Mouse (Mus musculus) spleen, postnatal 4 days (tissue): ENCODE measurements around the gene Kctd20.

ENCODE experiments used
- DNase-seq, 2 experiments: peaks; one replicate each; pipeline ENCODE4 v3.0.0; 2022; ENCODE audit warnings: low spot score in 2 of 2

Gene Kctd20

DNA sequence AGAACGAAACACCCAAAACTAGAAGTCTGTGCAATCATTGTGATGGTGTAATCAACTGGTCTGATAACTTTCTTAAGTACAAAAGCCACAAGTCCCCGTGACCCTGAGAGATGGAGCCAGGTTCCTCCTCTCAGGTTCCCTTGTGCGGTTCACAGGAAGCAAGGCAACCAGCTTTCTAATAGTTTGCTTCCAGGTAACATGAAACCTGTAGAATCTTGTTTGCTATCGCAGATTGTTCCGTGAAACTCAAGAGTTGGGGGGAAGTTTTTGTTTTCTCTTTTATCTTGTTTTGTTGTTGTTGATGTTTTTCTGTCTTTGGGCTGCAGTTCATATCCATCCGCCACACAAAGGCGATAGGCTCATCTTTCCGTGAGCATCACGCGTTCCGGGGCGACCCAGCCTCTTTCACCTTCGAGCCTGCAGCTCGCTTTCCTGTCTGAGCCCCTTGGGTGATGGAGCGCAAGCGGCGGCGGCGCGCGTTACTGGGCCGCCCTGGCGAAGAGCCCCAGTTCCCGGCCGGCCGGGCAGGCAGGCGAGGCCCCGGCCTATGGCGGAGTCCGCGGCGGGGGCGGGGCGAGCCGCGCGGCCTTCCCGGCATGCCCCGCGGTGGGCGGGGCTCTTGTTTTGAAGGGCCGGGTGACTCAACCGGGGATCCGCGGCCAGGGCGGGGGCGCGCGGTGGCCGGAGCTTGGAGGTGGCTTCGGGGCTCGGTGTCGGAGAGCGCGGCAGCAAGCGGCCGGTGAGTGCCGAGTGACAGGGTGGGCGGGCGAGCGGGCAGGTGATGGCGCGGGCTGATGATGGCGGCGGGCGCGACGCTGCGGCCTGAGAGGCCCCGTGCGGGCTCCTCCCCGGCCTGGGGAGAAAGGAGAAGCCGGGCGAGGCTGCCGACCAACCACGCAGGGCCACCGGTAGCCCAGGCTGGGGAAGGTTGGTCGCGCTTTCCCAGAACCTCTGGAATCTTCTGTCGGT is at the start of gene Kctd20:
Kctd20 (plus strand) TSS at position 120 of the 969 bp plus-strand sequence.
- peak; percentile 97 to 99 for DNase-seq

DNA sequence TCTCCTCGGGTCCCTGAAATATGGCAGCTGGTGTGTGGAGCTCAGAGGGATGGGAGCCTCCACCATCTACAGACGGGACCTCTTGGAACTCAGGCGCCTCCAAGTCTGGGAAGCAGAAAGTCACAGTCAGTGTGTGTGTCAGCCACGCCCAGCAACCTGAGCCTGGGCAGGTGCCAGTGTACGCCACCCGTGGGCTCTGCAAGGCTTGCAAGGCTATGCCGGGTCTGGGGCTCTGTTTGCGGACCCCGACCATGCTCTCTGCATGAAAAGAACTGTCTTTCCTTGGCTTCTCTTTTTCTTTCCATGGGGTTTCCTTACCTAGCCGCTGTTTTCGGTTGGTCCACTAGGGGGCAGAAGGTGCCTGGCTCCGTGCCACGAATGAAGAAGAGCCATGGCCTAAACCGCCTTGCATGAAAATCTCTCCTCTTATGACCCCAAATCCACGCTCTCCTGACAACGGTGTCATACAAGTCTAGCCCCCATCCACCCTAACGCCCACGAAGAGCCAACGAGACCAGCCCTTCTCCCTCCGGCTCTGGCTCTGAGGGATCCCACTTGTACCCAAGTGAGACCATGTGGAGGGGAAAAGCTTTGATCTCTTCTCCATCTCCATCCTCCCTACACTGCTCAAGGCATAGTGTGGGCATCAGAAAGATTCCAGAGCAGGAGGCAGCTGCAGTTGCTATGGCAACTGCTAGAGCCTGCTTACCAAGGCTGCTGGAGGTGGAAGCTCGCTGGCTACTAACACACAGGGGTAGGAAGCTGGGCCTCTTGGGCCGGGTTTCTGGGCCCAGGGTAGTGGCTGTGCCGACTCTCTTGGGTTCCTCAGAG is 47.0 kb upstream of the Kctd20 start:
- peak; percentile 69 to 91 for DNase-seq

DNA sequence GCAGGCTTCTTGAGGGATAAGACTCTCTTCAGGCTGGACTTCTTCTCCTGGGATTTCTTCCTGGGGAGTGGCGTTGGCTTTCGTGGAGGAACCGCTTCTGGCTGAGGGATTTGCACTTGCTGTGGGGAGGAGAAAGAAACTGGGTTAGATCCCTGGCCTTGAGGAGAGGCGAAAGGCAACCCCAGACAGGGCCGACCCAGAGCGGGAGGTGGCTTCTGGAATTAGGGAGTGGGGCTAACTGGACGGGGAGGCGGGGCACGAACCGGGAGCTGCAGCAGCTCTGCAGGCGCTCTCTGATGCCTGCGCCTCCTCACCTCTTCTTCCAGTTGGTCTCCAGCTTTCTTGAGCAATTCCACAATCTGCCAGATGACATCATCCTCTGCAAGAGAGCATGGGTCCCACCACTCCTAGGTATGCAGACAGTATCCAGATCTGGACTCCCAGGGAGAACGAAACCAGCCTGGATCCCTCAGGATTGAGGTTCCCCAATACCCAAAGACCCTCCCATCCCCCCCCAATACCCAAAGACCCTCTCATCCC is 46.3 kb upstream of the Kctd20 start:
- no peak for DNase-seq

DNA sequence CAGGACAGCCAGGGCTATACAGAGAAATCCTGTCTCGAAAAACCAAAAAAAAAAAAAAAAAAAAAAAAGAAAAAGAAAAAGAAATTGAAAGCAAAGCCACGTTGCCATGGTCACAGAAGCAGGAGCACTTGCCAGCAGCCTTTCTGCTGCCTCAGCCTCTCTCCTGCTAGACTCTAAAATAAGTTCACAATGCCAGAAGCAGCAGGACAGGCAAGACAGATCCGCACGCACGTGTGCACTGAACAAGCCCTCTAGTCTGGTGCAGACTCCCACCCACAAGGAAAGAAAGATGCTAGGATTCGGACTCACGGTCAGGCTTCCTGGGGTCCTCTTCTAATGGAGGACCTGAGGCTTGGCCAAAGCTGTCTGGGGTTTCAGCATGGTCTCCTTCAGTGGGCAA is 43.8 kb upstream of the Kctd20 start:
- DNase-seq, result no peak

DNA sequence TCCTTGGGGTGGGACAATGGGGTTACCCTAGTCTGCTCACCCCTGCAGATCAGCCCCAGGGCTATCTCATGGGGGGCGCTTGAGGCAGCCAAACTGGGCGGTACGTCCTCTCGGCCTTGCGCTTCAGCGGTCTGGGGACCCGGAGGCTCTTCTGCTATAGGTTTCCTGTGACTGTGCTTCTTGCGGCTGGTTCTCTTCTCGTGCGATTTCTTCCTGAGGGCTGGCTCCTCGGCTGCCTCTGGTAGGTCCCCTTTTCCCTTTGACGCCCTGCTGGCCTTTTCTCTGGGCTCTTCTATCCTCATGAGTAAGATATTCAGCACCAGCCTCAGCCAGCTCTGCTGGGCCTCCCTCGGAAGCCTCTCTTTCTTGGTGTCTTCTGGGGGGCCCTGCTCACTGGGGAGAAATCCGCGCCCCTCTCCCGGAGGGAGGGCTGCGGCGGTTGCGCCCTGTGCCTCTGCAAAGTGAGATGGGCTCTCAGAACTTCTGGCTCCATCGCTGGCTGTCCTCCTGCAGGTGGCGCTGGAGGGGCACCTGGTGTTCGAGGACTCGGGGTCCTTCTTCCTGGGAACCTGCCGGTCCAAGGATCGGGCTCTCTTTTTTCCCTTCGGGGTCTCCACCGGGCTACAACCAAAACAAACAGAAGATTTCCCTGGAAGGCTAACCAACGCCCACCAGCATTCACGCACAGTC is 42.4 kb upstream of the Kctd20 start:
- DNase-seq, result peak; percentile 52 to 81

DNA sequence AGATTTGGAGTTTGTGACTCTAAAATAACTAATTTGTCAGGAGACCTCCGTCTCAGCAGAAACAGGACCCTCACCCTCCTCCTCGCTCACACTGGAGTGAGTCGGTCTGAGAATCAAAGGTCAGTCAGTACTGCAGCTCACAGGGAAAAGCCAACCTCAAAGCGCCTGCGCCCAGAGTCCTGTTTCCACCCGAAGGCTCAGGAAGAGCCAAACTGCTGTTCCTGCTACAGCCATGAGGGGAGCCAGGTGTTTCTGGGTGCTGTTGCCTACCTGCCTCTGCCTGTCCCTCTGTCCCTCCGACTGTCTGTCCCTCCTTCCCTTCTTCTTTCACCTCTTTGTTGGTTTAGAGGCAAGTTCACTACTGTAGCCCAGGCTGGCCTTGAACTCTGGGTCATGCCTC is 41.6 kb upstream of the Kctd20 start:
- no peak for DNase-seq

DNA sequence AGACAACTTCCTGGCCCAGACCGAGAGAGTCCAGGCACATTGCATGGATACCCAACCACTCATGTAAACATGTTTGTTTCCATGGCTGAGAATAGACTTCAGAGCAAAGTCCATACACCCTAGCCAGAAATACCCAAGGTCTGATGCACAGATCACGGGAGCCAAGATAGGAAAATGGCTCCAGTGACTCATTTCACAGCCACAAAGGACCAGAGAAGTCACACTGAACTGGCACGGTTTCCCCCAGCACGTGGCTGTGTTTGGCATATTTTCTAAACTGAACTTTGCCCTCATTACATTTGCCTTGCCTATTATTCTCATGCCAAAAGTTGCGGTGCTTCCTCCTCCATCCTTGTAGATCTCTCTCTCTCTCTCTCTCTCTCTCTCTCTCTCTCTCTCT is 38.5 kb upstream of the Kctd20 start:
- DNase-seq, result no peak

DNA sequence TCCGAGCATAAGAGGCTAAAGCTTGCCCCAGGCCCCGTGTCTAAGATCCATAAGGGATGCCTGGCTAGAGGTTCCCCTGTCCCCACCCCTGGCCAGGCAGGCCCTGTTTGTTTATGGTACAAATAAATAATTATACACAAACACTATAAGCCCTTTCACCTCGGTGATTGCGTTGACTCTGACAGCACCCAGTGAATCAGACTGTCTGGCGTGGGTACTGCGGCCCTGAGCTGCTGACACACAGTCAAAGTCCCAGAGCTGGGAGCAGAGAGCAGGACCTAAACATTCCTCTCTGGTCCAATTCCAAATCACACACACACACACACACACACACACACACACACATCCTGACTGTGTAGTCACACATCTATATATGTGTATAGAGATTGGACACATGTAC is 37.8 kb upstream of the Kctd20 start:
- no peak for DNase-seq

DNA sequence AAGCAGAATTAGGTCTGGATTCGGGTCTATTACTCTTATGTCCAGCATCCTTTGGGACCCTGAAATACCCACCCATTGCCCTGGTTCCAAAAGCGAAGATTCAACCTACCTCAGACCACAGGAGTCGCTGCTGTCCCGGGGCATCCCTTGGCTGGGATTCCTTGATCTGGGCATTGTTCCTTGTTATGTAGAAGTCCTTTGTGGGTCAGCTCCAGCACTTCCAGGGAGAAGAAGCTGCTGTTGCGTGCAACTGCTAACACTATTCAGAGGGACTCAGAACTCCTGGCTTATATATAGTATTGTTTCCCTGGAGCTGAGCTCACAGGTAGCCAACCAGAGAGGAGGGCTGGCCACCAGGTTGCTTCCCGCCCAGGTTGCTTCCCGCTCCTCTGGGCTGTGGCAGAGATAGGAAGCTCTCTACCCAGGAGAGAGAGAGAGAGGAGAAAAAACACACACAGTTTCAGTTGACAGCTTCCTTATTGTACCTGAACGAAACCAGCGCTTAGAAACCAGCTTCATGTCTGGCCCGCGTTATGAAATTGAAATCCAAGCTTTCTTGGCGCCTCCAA is 36.6 kb upstream of the Kctd20 start, which contains the start of gene 4930539E08Rik:
4930539E08Rik (minus strand) TSS at position 265 of the 569 bp plus-strand sequence.
- DNase-seq, result no peak

DNA sequence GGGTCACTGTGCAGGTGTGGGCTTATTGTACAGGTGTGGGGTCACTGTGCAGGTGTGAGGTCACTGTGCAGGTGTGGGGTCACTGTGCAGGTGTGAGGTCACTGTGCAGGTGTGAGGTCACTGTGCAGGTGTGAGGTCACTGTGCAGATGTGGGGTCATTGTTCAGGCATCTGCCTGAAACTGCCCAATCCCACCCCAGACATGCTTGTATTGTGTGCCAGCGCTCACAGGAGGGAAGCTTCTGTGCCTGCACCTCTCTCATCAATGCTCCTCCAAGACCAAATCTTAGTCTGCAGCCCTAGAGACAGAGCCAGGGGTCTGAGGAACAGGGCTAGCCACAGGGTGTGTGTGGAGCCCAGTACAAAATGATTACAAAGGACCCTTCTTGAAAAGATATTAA is 35.2 kb upstream of the Kctd20 start:
- no peak for DNase-seq

DNA sequence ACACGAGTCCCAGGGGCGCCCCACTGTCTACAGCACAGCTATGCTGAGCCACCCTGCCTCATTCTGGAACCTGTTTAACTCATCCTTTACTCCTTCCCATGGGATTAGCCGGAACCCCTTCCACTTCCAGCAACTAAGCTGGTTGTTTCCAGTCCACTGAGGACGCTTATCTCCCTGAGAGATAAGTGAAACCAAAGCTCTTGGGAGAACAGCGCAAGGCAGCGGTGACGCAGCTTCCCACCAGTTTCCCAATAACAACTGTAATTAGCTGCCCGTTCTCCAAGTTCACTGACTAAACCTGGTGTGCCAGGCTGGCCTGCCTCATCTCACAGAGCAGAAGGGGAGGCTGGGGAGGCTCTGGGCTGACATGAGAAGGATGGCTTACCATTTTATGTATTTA is 30.7 kb upstream of the Kctd20 start:
- no peak for DNase-seq

DNA sequence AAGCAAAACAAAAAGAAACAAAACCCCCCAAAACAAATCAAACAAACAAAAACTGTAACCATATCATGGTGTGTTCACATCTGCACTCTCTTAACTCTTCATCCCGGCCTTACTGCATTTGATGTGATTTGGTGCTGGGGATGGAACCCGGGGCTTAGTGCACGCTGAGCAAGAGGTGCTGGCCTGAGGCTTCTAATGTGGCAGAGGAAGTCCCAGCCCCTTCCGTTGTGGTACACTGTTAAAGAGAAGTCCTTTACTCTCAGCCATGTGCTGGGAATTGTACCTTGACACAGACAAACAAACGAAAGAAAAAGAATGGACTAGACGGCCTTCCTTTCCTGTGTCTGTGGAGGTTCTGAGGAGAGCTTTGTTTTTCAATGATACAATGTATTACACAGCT is 29.7 kb upstream of the Kctd20 start:
- DNase-seq, result no peak

DNA sequence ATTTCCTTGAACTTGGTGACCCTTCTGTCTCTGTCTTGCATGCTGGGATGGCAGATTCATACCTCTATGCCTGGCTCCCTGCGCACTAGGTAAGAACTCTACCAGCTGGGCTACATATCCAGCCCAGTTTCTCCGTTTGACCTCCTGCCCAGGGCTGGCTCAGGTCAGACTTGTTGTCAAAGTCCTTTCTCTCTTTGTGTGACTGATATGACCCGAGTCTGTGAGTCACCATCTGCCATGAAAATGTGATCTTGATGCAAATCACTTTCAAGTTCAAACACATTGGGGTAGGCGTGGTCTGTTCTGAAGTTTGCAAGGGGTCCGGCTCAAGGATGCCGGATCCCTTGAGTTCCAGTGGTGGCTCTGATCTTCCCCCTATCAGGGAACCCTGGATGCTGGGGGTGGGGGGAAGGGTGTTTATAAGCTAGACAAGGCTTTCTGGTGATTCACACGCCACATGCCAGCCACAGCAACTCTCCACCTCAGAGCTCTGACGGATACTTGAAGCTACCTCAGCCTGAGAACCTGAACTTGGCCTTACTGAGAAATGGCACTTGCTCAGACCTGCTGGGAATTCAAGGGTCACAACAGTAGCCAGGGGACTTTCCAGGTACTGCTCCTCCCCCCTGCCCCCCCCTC is 26.7 kb upstream of the Kctd20 start:
- peak in 1 of 2 experiments; percentile 50 for DNase-seq

DNA sequence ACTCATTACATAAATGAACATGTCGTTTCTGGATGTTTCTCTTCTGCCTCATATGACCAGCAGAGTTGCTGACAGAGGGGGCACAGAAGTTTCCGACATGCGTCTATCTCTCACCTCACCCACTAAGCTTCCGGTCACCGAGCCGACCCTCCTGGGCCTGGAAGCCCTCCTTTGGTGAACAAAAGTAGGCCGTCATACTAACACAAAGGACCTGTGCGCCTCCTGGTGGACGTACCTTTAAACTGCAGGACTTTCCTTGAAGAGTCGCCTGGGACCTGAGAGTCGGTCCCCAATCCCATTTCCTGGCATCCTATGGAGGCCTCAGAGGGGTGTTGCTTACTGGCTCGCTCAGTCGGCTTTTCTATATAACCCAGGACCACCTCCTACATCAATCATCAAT is 25.4 kb upstream of the Kctd20 start:
- peak; percentile 78 to 91 for DNase-seq

DNA sequence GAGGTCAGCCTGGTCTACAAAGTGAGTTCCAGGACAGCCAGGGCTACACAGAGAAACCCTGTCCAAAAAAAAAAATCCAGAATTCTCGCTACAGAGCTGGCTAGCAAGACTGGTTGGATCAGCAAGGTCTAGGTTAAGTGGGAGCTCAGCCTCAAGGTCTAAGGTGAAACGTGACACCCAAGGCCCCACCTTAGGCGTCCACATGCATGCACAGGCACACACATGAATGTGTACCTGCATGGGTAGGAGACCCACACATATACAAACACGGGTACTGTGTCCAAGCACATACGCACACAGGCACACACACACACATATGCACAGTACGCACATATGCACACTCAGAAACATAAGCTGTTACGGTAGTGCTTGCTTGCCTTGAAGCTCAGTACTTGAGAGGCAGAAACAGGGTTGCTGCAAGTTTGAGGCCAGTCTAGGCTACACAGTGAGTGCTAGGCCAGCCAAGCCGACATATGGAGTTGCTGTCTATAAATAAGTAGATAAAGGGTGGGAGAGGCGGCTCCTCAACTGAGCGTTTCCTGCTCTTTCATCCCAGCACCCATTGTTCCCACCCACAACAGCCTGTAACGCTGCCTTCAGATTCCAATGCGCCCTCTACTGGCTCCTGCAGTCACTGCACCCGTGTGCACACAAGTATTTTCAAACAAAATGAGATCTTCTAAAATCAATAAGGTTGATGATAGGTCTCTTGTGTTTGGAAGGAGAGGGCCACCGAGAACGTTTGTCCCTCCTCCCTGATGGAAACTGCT is 24.7 kb upstream of the Kctd20 start:
- DNase-seq, result peak; percentile 65 to 86

DNA sequence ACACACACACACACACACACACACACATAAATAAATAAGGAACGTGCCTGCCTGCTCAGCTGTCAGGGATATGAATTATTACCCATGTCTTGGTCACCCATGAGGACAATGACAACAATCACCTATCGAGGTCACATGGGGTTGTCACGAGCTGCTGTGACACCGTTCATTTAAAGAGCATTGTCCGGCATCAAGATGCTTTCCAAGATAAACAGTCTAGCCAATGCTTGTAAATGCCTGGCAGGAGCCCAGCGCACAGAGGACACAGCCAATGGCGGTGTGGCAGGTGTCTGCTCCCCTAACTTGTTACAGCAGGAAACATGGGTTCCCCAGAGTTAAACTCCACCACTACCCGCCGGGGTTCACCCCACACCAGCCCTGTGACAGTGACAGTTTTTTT is 23.7 kb upstream of the Kctd20 start:
- peak in 1 of 2 experiments; percentile 59 for DNase-seq

DNA sequence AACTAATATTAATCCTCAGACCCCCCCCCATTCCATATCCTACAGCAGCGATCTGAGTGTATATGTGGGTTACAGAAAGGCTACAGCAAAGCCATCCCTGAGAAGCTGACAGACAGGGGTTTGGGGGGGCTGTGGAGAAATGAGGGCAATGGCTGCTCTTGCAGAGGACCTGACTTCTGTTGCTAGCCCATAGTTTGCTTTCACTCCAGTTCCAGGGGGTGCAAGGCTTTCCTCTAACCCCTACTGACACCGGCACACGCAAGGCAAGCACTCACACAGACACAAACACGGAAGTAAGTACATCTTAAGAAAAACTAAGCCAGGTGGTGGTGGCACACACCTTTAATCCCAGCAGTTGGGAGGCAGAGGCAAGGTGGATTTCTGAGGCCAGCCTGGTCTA is 22.4 kb upstream of the Kctd20 start:
- DNase-seq, result peak in 1 of 2 experiments; percentile 61

DNA sequence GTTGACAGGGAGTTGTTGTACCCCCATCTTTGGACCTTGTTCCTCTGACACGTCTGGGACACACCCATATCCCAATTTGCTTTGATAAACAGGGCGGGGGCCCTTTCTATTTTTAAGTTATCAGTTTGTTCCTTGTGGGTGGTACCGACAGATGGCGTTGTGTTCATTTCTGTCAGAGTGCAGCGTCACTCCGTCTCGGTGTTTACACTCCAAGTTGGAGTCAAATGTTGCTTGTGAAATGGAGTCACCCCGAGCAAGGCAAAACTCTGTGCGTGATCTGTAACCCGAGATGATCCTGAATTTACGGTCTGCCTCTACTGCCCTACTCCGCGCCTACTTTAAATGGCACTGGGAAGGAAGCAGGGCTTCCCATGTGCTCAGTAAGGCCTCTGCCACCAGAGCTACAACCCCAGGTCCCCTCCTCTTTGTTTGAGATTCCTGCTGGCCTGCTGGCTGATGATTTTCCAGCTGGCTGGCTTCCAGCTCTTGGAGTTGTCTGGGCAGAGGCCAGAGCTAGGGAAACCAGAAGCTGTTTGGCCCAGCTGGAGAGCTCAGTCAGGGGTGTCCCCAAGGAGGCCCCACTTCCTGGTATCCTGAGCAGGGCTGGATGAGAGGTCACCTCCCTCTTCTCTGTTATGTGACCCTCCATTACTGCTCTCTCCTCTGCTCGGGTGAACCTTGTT is 21.2 kb upstream of the Kctd20 start:
- DNase-seq, result peak; percentile 83 to 88

DNA sequence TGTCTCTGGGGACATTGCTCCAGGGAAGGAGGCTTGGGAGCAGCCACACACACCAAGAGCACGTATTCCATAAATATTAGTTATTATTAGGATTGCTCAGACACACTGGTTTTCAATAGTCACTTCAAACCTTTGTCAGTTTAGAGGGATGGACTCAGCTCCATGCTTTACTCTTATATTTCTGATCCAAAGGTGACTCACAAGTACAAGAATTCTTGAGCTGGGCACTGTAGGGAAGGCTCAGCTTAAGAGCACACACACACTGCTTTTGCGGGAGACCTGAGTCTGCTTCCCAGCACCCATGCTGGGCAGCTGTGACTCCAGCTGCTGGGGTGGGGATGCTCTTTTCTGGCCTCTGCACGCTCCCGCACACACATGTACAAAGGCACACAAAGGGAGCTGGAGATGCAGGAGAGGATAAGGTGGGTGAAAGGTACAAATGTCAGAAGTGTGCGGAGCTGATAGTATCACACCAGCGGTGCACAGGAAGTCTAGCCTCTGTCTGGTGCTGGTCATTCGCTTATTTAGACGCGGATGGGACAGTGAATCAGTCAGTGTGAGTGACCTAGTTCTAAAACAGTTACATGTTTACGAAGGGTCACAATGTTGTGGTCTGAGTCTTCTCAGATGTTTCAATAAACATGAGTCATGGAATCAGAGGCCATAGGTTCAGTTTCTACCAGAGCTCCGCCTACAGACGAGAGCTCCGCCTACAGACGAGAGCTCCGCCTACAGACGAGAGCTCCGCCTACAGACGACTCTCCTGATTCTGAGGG is 20.1 kb upstream of the Kctd20 start:
- peak in 1 of 2 experiments; percentile 61 for DNase-seq
